Mouse (Mus musculus): ENCODE data around the gene Ccdc32. TPM values are rescaled to one million over a fixed set of nuclear protein-coding genes. Genes with fewer than 3 reads are reported as not detected.
A peak's percentile ranks its signal among the peaks of the same experiment; 100 is the strongest.
"Not testable (repeated sequence)": the region's sequence is repeated elsewhere in the genome, so short reads cannot be mapped to it uniquely, and the experiment has no call there.

Gene Ccdc32
- polyA plus RNA-seq, 1 experiment from 2014 or later: 43.3 TPM

GRCm38 (mm10) chr2:119026951-119027350 lies 2.2 kb downstream of the Ccdc32 start:
- peaks cover 21% of the 10 kb centered on the region for H3K36me3 ChIP-seq
- H3K9me3 ChIP-seq: no peaks in the 10 kb centered on the region

GRCm38 (mm10) chr2:119025239-119025616 lies 4.0 kb downstream of the Ccdc32 start:
- Histone ChIP-seq H3K9ac (replicated peaks) (no peak overlapping the region), H3K36me3 (peaks cover 33% of the 10 kb centered on the region), H3K4me3 (no peak overlapping the region), H3K9me3 (no peaks in the 10 kb centered on the region), H3K4me2 (replicated peaks) (no peak overlapping the region), H3K4me1 (peaks cover 16% of the 10 kb centered on the region), H3K27ac (replicated peaks) (no peak overlapping the region), H3K27me3 (no peaks in the 10 kb centered on the region)
- ATAC-seq (replicated peaks): no peak
- WGBS: 75% methylated on average over 4 of the region's 4 CpGs

More at GRCm38 (mm10) chr2:119026951-119027350, 2.2 kb downstream of the Ccdc32 start:
- no peak overlapping the region for H3K9ac ChIP-seq (replicated peaks)
- H3K4me2 ChIP-seq (replicated peaks): no peak overlapping the region
- no peak overlapping the region for H3K27ac ChIP-seq (replicated peaks)
- H3K4me3 ChIP-seq: no peak overlapping the region
- 89% methylated on average over 4 of the region's 4 CpGs for WGBS
- H3K4me1 ChIP-seq: peaks cover 16% of the 10 kb centered on the region
- no peaks in the 10 kb centered on the region for H3K27me3 ChIP-seq
- no peak for ATAC-seq (replicated peaks)

- ATAC-seq (replicated peaks): no peak
- no peak overlapping the region for H3K9ac ChIP-seq (replicated peaks)
Measured at GRCm38 (mm10) chr2:119024536-119025238, 4.5 kb downstream of the Ccdc32 start.

GRCm38 (mm10) chr2:119023154-119023660 lies 6.0 kb downstream of the Ccdc32 start:
- WGBS: 83% methylated on average over 6 of the region's 6 CpGs
- Histone ChIP-seq H3K9me3 (no peaks in the 10 kb centered on the region), H3K4me2 (replicated peaks) (no peak overlapping the region), H3K4me3 (no peak overlapping the region), H3K36me3 (peaks cover 35% of the 10 kb centered on the region), H3K27me3 (no peaks in the 10 kb centered on the region), H3K9ac (replicated peaks) (no peak overlapping the region), H3K4me1 (peaks cover 15% of the 10 kb centered on the region), H3K27ac (replicated peaks) (no peak overlapping the region)
- ATAC-seq (replicated peaks): no peak

More at GRCm38 (mm10) chr2:119024536-119025238, 4.5 kb downstream of the Ccdc32 start:
- WGBS: 72% methylated on average over 9 of the region's 9 CpGs
- Histone ChIP-seq H3K4me3 (no peak overlapping the region), H3K36me3 (peaks cover 35% of the 10 kb centered on the region), H3K4me2 (replicated peaks) (no peak overlapping the region), H3K27ac (replicated peaks) (no peak overlapping the region), H3K9me3 (no peaks in the 10 kb centered on the region), H3K4me1 (peaks cover 16% of the 10 kb centered on the region), H3K27me3 (no peaks in the 10 kb centered on the region)

- H3K9me3 ChIP-seq: no peaks in the 10 kb centered on the region
- H3K4me2 ChIP-seq (replicated peaks): no peak overlapping the region
- H3K27ac ChIP-seq (replicated peaks): peak overlapping the region; percentile 80
- no peak overlapping the region for H3K4me3 ChIP-seq
- H3K4me1 ChIP-seq: peaks cover 8% of the 10 kb centered on the region
- H3K27me3 ChIP-seq: no peaks in the 10 kb centered on the region
- no peak overlapping the region for H3K9ac ChIP-seq (replicated peaks)
- 25% methylated on average over 4 of the region's 4 CpGs for WGBS
- peaks cover 33% of the 10 kb centered on the region for H3K36me3 ChIP-seq
- peak; percentile 49; the same call in 1 of the 2 replicates for ATAC-seq (replicated peaks)
Measured at GRCm38 (mm10) chr2:119019538-119019937, 9.7 kb downstream of the Ccdc32 start.

DNA sequence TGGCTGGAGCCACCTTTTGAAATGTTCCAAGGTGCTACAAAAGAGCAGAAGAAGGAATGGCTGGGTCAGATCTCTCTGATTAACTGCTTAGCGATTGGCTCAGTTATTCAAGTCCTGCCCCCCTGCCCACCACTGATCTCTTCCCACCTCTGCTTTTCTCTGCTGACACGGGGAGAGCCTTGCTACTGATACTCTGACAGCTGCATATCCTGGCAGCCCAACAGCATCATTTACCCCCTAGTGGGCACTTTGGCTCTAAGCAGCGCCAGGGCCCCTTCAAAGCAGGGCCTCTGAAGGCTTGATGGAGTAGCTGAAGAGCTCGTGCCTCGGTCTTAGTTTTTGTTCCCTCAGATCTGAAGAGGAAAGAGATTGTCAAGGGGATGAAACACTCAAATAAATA lies 10.1 kb downstream of the Ccdc32 start:
- peaks cover 8% of the 10 kb centered on the region for H3K4me1 ChIP-seq
- H3K27me3 ChIP-seq: no peaks in the 10 kb centered on the region
- no peak overlapping the region for H3K4me3 ChIP-seq
- no peaks in the 10 kb centered on the region for H3K9me3 ChIP-seq
- 7% methylated on average over 5 of the region's 5 CpGs for WGBS
- peak; percentile 83 for ATAC-seq (replicated peaks)
- no peak overlapping the region for H3K9ac ChIP-seq (replicated peaks)
- H3K4me2 ChIP-seq (replicated peaks): peak overlapping the region; percentile 8; the same call in 1 of the 2 replicates
- H3K27ac ChIP-seq (replicated peaks): peak overlapping the region; percentile 80
- H3K36me3 ChIP-seq: peaks cover 33% of the 10 kb centered on the region

- 46% methylated on average over 22 of the region's 22 CpGs for WGBS
- peak; percentile 60 for ATAC-seq (replicated peaks)
- peaks cover 8% of the 10 kb centered on the region for H3K4me1 ChIP-seq
- H3K27me3 ChIP-seq: no peaks in the 10 kb centered on the region
- H3K4me2 ChIP-seq (replicated peaks): peak overlapping the region; percentile 8; the same call in 1 of the 2 replicates
- no peak overlapping the region for H3K4me3 ChIP-seq
- H3K27ac ChIP-seq (replicated peaks): peak overlapping the region; percentile 80
- H3K9me3 ChIP-seq: no peaks in the 10 kb centered on the region
- H3K9ac ChIP-seq (replicated peaks): no peak overlapping the region
- H3K36me3 ChIP-seq: peaks cover 33% of the 10 kb centered on the region
Measured at GRCm38 (mm10) chr2:119018391-119019122, 10.6 kb downstream of the Ccdc32 start.

GRCm38 (mm10) chr2:119017647-119018046 lies 11.5 kb downstream of the Ccdc32 start:
- H3K27ac ChIP-seq (replicated peaks): no peak overlapping the region
- H3K27me3 ChIP-seq: no peaks in the 10 kb centered on the region
- no peak overlapping the region for H3K9ac ChIP-seq (replicated peaks)
- peaks cover 8% of the 10 kb centered on the region for H3K4me1 ChIP-seq
- H3K36me3 ChIP-seq: peaks cover 26% of the 10 kb centered on the region
- 97% methylated on average over 3 of the region's 3 CpGs for WGBS
- ATAC-seq (replicated peaks): no peak
- H3K9me3 ChIP-seq: no peaks in the 10 kb centered on the region
- H3K4me3 ChIP-seq: no peak overlapping the region
- no peak overlapping the region for H3K4me2 ChIP-seq (replicated peaks)

GRCm38 (mm10) chr2:119016312-119016711 lies 12.9 kb downstream of the Ccdc32 start:
- not testable (repeated sequence) for ATAC-seq (replicated peaks)

DNA sequence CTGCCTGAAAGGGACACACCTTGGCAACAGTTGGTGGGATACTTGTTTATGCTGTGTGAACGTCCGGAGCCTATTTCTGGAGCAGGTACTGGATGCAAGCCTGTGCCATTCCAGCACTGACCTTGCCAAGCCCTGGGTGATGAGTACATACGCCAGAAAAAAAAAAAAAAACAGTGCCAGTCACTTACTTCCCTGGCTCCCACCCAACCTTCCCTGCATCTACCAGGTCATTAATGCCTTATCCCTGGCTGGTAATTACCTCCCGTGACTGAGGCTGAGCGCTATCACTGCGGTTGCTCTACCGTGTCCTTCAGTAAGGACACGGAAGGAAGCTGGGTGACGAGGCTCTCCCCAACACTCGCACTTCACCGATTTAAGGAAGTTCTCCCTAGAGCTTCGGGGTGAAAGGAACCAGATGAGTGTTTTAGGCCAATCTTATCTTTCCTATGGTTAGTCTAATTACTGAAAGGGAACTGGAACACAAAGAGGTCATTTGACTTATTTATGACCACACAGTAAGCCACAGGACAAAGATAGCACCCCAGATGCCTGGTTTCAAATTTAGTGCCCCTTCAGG lies 13.5 kb downstream of the Ccdc32 start:
- H3K27ac ChIP-seq (replicated peaks): no peak overlapping the region
- peaks cover 7% of the 10 kb centered on the region for H3K36me3 ChIP-seq
- no peak overlapping the region for H3K9ac ChIP-seq (replicated peaks)
- no peak overlapping the region for H3K4me3 ChIP-seq
- H3K27me3 ChIP-seq: no peaks in the 10 kb centered on the region
- WGBS: 62% methylated on average over 12 of the region's 12 CpGs
- H3K4me1 ChIP-seq: peaks cover 8% of the 10 kb centered on the region
- no peaks in the 10 kb centered on the region for H3K9me3 ChIP-seq
- no peak for ATAC-seq (replicated peaks)
- H3K4me2 ChIP-seq (replicated peaks): no peak overlapping the region

More at GRCm38 (mm10) chr2:119016312-119016711, 12.9 kb downstream of the Ccdc32 start:
- not testable (repeated sequence) for H3K4me3 ChIP-seq; H3K9ac ChIP-seq (replicated peaks); H3K27me3 ChIP-seq; H3K9me3 ChIP-seq; H3K4me2 ChIP-seq (replicated peaks); H3K4me1 ChIP-seq; H3K27ac ChIP-seq (replicated peaks)
- H3K36me3 ChIP-seq: peaks cover 13% of the 10 kb centered on the region
- 86% methylated on average over 4 of the region's 4 CpGs for WGBS

GRCm38 (mm10) chr2:119014989-119015388 lies 14.2 kb downstream of the Ccdc32 start:
- H3K27ac ChIP-seq (replicated peaks): no peak overlapping the region
- no peak overlapping the region for H3K9ac ChIP-seq (replicated peaks)
- no peak overlapping the region for H3K4me3 ChIP-seq
- ATAC-seq (replicated peaks): no peak
- WGBS: 82% methylated on average over 7 of the region's 7 CpGs
- H3K27me3 ChIP-seq: no peaks in the 10 kb centered on the region
- no peak overlapping the region for H3K4me2 ChIP-seq (replicated peaks)
- H3K9me3 ChIP-seq: no peaks in the 10 kb centered on the region
- H3K36me3 ChIP-seq: peaks cover 7% of the 10 kb centered on the region
- H3K4me1 ChIP-seq: peaks cover 8% of the 10 kb centered on the region

DNA sequence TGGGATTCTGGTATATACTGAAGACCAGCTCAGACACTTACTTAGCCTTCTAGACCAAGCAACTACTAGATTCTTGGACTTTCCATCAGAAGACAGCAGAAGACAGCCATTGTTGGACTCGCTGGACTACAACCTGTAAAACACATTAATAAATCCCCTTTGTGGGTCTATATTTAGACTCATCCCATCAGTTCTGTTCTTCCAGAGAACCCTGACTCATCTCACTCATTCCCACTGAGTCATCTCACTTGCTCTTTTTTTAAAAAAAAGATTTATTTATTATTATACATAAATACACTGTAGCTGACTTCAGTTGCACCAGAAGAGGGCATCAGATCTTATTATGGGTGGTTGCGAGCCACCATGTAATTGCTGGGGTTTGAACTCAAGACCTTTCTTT lies 19.8 kb downstream of the Ccdc32 start:
- Histone ChIP-seq H3K27ac (replicated peaks) (no peak overlapping the region), H3K4me1 (no peaks in the 10 kb centered on the region), H3K4me2 (replicated peaks) (no peak overlapping the region), H3K4me3 (no peak overlapping the region), H3K36me3 (no peaks in the 10 kb centered on the region), H3K9me3 (no peaks in the 10 kb centered on the region), H3K9ac (replicated peaks) (no peak overlapping the region), H3K27me3 (no peaks in the 10 kb centered on the region)
- ATAC-seq (replicated peaks): no peak
- 100% methylated on average over 2 of the region's 2 CpGs for whole genome bisulfite sequencing
